Mouse (Mus musculus): ENCODE measurements around the gene Fam241b. TPM values are rescaled to one million over a fixed set of nuclear protein-coding genes. Genes with fewer than 3 reads are reported as not detected.
"Not testable (repeated sequence)": the region's sequence is repeated elsewhere in the genome, so short reads cannot be mapped to it uniquely, and the experiment has no call there.

The Fam241b gene
- polyA plus RNA-seq, 1 experiment from 2014 or later: 92.5 TPM

- Histone ChIP-seq H3K4me3 (no peak overlapping the region), H3K4me1 (no peaks in the 10 kb centered on the region), H3K9ac (no peak overlapping the region), H3K27me3 (no peaks in the 10 kb centered on the region), H3K4me2 (no peak overlapping the region), H3K36me3 (ENCODE audit: poor library complexity, severe bottlenecking) (no peaks in the 10 kb centered on the region), H3K9me3 (replicated peaks) (no peaks in the 10 kb centered on the region), H3K27ac (no peak overlapping the region)
- no peak for ATAC-seq
Measured at GRCm38 (mm10) chr10:62089486-62089885, 54.2 kb downstream of the Fam241b start.

- no peaks in the 10 kb centered on the region for H3K36me3 ChIP-seq (ENCODE audit: poor library complexity, severe bottlenecking)
- no peak overlapping the region for H3K27ac ChIP-seq
- no peak overlapping the region for H3K9ac ChIP-seq
- no peak overlapping the region for H3K4me2 ChIP-seq
- no peaks in the 10 kb centered on the region for H3K27me3 ChIP-seq
- WGBS: 71% methylated on average over 7 of the region's 7 CpGs
- no peak overlapping the region for H3K4me3 ChIP-seq
- H3K9me3 ChIP-seq (replicated peaks): no peaks in the 10 kb centered on the region
- ATAC-seq: no peak
- H3K4me1 ChIP-seq: no peaks in the 10 kb centered on the region
Measured at GRCm38 (mm10) chr10:62089071-62089470, 54.6 kb downstream of the Fam241b start.

- no peak overlapping the region for H3K27ac ChIP-seq
- H3K36me3 ChIP-seq (ENCODE audit: poor library complexity, severe bottlenecking): no peaks in the 10 kb centered on the region
- H3K9ac ChIP-seq: no peak overlapping the region
- H3K27me3 ChIP-seq: no peaks in the 10 kb centered on the region
- no peak for ATAC-seq
- H3K9me3 ChIP-seq (replicated peaks): no peaks in the 10 kb centered on the region
- 87% methylated on average over 5 of the region's 5 CpGs for WGBS
- H3K4me2 ChIP-seq: no peak overlapping the region
- H3K4me1 ChIP-seq: no peaks in the 10 kb centered on the region
- no peak overlapping the region for H3K4me3 ChIP-seq
Measured at GRCm38 (mm10) chr10:62088411-62088810, 55.3 kb downstream of the Fam241b start.

GRCm38 (mm10) chr10:62086826-62087225, 56.9 kb downstream of the Fam241b start:
- no peak overlapping the region for H3K9ac ChIP-seq
- H3K27me3 ChIP-seq: no peaks in the 10 kb centered on the region
- no peak overlapping the region for H3K4me2 ChIP-seq
- H3K4me1 ChIP-seq: no peaks in the 10 kb centered on the region
- no peak overlapping the region for H3K4me3 ChIP-seq
- H3K36me3 ChIP-seq (ENCODE audit: poor library complexity, severe bottlenecking): no peaks in the 10 kb centered on the region
- no peak overlapping the region for H3K27ac ChIP-seq
- no peaks in the 10 kb centered on the region for H3K9me3 ChIP-seq (replicated peaks)
- 89% methylated on average over 5 of the region's 5 CpGs for WGBS
- ATAC-seq: no peak

- Histone ChIP-seq H3K4me1 (no peaks in the 10 kb centered on the region), H3K36me3 (ENCODE audit: poor library complexity, severe bottlenecking) (no peaks in the 10 kb centered on the region), H3K4me2 (no peak overlapping the region), H3K9me3 (replicated peaks) (no peaks in the 10 kb centered on the region), H3K27me3 (no peaks in the 10 kb centered on the region), H3K27ac (no peak overlapping the region), H3K4me3 (no peak overlapping the region), H3K9ac (no peak overlapping the region)
- 55% methylated on average over 2 of the region's 2 CpGs for WGBS
- ATAC-seq: no peak
Measured at GRCm38 (mm10) chr10:62086044-62086443, 57.7 kb downstream of the Fam241b start.

GRCm38 (mm10) chr10:62076248-62077134, 67.2 kb downstream of the Fam241b start:
- Histone ChIP-seq H3K4me2 (no peak overlapping the region), H3K27me3 (0 out of 2 replicates have a peak, but pooled peaks cover 5% of the 10 kb centered on the region), H3K27ac (peak overlapping the region; percentile 40), H3K4me3 (no peak overlapping the region), H3K9me3 (replicated peaks) (peaks cover 16% of the 10 kb centered on the region; the same call in 1 of the 2 replicates), H3K9ac (no peak overlapping the region), H3K4me1 (no peaks in the 10 kb centered on the region; the same call in 1 of the 2 replicates), H3K36me3 (ENCODE audit: poor library complexity, severe bottlenecking) (no peaks in the 10 kb centered on the region)
- 70% methylated on average over 11 of the region's 11 CpGs for WGBS
- no peak for ATAC-seq

GRCm38 (mm10) chr10:62071346-62071745, 72.4 kb downstream of the Fam241b start:
- 81% methylated on average over 14 of the region's 14 CpGs for WGBS
- H3K36me3 ChIP-seq (ENCODE audit: poor library complexity, severe bottlenecking); H3K9me3 ChIP-seq (replicated peaks); H3K9ac ChIP-seq; H3K27me3 ChIP-seq; ATAC-seq; H3K4me1 ChIP-seq; H3K4me3 ChIP-seq; H3K4me2 ChIP-seq; H3K27ac ChIP-seq: not testable (repeated sequence)

GRCm38 (mm10) chr10:62070636-62071035, 73.1 kb downstream of the Fam241b start:
- Histone ChIP-seq H3K4me3 (no peak overlapping the region), H3K4me1 (no peaks in the 10 kb centered on the region), H3K9me3 (replicated peaks) (no peaks in the 10 kb centered on the region), H3K27ac (no peak overlapping the region), H3K4me2 (no peak overlapping the region), H3K9ac (no peak overlapping the region), H3K36me3 (ENCODE audit: poor library complexity, severe bottlenecking) (no peaks in the 10 kb centered on the region), H3K27me3 (0 out of 2 replicates have a peak, but pooled peaks cover 5% of the 10 kb centered on the region)
- no peak for ATAC-seq
- WGBS: 95% methylated on average over 8 of the region's 8 CpGs

- H3K9ac ChIP-seq: no peak overlapping the region
- H3K4me2 ChIP-seq: no peak overlapping the region
- H3K9me3 ChIP-seq (replicated peaks): no peaks in the 10 kb centered on the region
- H3K4me3 ChIP-seq: no peak overlapping the region
- H3K36me3 ChIP-seq (ENCODE audit: poor library complexity, severe bottlenecking): no peaks in the 10 kb centered on the region
- 74% methylated on average over 3 of the region's 3 CpGs for WGBS
- 0 out of 2 replicates have a peak, but pooled peaks cover 5% of the 10 kb centered on the region for H3K27me3 ChIP-seq
- no peak overlapping the region for H3K27ac ChIP-seq
- no peaks in the 10 kb centered on the region for H3K4me1 ChIP-seq
- ATAC-seq: no peak
Measured at GRCm38 (mm10) chr10:62069946-62070345, 73.8 kb downstream of the Fam241b start.

- H3K9ac ChIP-seq: no peak overlapping the region
- no peaks in the 10 kb centered on the region for H3K36me3 ChIP-seq (ENCODE audit: poor library complexity, severe bottlenecking)
- H3K4me1 ChIP-seq: no peaks in the 10 kb centered on the region
- H3K9me3 ChIP-seq (replicated peaks): no peaks in the 10 kb centered on the region
- no peak overlapping the region for H3K4me3 ChIP-seq
- H3K27ac ChIP-seq: no peak overlapping the region
- 0 out of 2 replicates have a peak, but pooled peaks cover 3% of the 10 kb centered on the region for H3K27me3 ChIP-seq
- no peak overlapping the region for H3K4me2 ChIP-seq
- no peak for ATAC-seq
- 89% methylated on average over 7 of the region's 7 CpGs for WGBS
Measured at GRCm38 (mm10) chr10:62069398-62069797, 74.3 kb downstream of the Fam241b start.

GRCm38 (mm10) chr10:62068532-62068931, 75.2 kb downstream of the Fam241b start:
- H3K4me2 ChIP-seq: no peak overlapping the region
- 86% methylated on average over 9 of the region's 9 CpGs for WGBS
- ATAC-seq: no peak
- H3K36me3 ChIP-seq (ENCODE audit: poor library complexity, severe bottlenecking): no peaks in the 10 kb centered on the region
- no peaks in the 10 kb centered on the region for H3K27me3 ChIP-seq
- H3K9ac ChIP-seq: no peak overlapping the region
- H3K4me3 ChIP-seq: no peak overlapping the region
- no peak overlapping the region for H3K27ac ChIP-seq
- H3K9me3 ChIP-seq (replicated peaks): no peaks in the 10 kb centered on the region
- H3K4me1 ChIP-seq: no peaks in the 10 kb centered on the region

GRCm38 (mm10) chr10:62066213-62066612, 77.5 kb downstream of the Fam241b start:
- Histone ChIP-seq H3K36me3 (ENCODE audit: poor library complexity, severe bottlenecking) (no peaks in the 10 kb centered on the region), H3K9ac (no peak overlapping the region), H3K9me3 (replicated peaks) (no peaks in the 10 kb centered on the region), H3K27me3 (no peaks in the 10 kb centered on the region), H3K4me2 (no peak overlapping the region), H3K4me3 (no peak overlapping the region), H3K27ac (no peak overlapping the region), H3K4me1 (peaks cover under 1% of the 10 kb centered on the region; the same call in 1 of the 2 replicates)
- 79% methylated on average over 7 of the region's 7 CpGs for WGBS
- ATAC-seq: no peak

All from forebrain, embryonic 13.5 days (tissue).